Mouse (Mus musculus): ENCODE results near the gene Mb.

- TF ChIP-seq GATA1 (IDR thresholded peaks at IDR 0.05; ENCODE audit: low read length) (no peak), TAL1 (IDR thresholded peaks at IDR 0.05; ENCODE audit: low read length) (no peak)
These were observed 49.3 kb upstream of the Mb start for GRCm38 (mm10) chr15:77099756-77100155.
